ENCODE assay signal across 8 mouse cellular contexts in the genomic region with DNA sequence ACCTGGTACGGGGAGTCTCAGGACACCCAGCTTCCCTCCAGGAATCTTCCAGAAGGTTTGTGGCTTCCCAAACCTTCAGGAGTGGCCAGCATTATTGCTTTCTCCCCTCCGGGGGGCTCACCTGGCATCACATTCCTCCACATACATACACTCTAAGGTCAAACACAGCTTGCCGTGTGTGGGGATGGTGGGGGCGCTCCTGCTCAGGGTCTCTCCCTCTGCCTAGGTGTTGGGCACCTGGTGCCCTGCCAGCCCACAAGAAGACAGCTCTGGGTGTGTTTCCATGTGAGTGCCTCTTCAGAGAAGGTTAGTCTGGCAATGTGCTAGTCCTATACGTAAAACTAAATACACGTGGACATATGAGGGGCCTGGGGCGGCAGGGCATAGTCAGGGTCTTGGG. TPM values are rescaled to one million over a fixed set of nuclear protein-coding genes. Genes with fewer than 3 reads are reported as not detected.
A peak's percentile ranks its signal among the peaks of the same experiment; 100 is the strongest.
DNase-seq lines count a peak whose midpoint lies in the region; ATAC-seq and TF ChIP-seq lines count a peak whose summit lies in the region.
"Had no signal": no experiment of that assay in that cellular context is flagged by ENCODE, and none has a peak within 500 bp of the region (broad histone marks: within the 10 kb centered on the region; RNA-seq: fewer than 3 reads in every experiment).

No protein-coding gene starts in this region.

- 35% methylated on average over 7 of the region's 7 CpGs for WGBS in midbrain, embryonic 10.5 days
- WGBS in midbrain, postnatal 0 days: 48% methylated on average over 7 of the region's 7 CpGs
- 39% methylated on average over 7 of the region's 7 CpGs for WGBS in hindbrain, embryonic 11.5 days
- 40% methylated on average over 7 of the region's 7 CpGs for WGBS in midbrain, embryonic 11.5 days

- no peak for TF ChIP-seq CTCF in midbrain, postnatal 0 days (IDR thresholded peaks at IDR 0.05)

- ATAC-seq in midbrain, postnatal 0 days (ENCODE audit: low FRiP score): no peak
- ATAC-seq in hindbrain, embryonic 11.5 days (ENCODE audit: low FRiP score): no peak; the same call in 1 of the 2 replicates
- ATAC-seq in midbrain, embryonic 11.5 days (ENCODE audit: low FRiP score): 0 out of 2 replicates have a peak, but pooled peaks have one; percentile 2
- ATAC-seq in activated CD4-positive, CD25-positive, alpha-beta regulatory T cell, adult 4 months: no peak

- no peak overlapping the region for H3K27ac ChIP-seq in midbrain, embryonic 10.5 days (replicated peaks)
- no peak overlapping the region for H3K27ac ChIP-seq in midbrain, postnatal 0 days (ENCODE audit: low read depth, low read length)
- H3K27ac ChIP-seq in hindbrain, embryonic 11.5 days (ENCODE audit: low read depth, low read length): no peak overlapping the region
- no peak overlapping the region for H3K27ac ChIP-seq in midbrain, embryonic 11.5 days (ENCODE audit: low read depth, low read length)

- intact Hi-C loops in left cerebral cortex, postnatal 4 days (cut with DNase I): loop anchor here (10.0 kb wide), 1 partner anchor 192 kb away; the partner anchor contains the start of genes AI182371 and Cntrl

- no peak overlapping the region; the same call in 1 of the 2 replicates for H3K4me2 ChIP-seq in midbrain, postnatal 0 days (ENCODE audit: low read depth, low read length, poor library complexity, severe bottlenecking)
- peak overlapping the region; percentile 95 for H3K4me2 ChIP-seq in hindbrain, embryonic 11.5 days (replicated peaks; ENCODE audit: low read depth, low read length)
- peak overlapping the region; percentile 89 for H3K4me2 ChIP-seq in midbrain, embryonic 11.5 days

- DNase-seq in midbrain, embryonic 10.5 days (ENCODE audit: low spot score): no peak
- DNase-seq in midbrain, postnatal 0 days (ENCODE audit: low spot score): no peak
- DNase-seq in hindbrain, embryonic 11.5 days (ENCODE audit: low spot score): no peak
- DNase-seq in midbrain, embryonic 11.5 days (ENCODE audit: low spot score, missing footprints): no peak
- no peak for DNase-seq in adrenal gland, adult 18-20 months (ENCODE audit: low spot score in 2 of 2)
- DNase-seq in left cerebral cortex, postnatal 4 days: no peak

- peaks cover 65% of the 10 kb centered on the region for H3K27me3 ChIP-seq in midbrain, embryonic 10.5 days (ENCODE audit: low read depth, poor library complexity, severe bottlenecking)
- 0 out of 2 replicates have a peak, but pooled peaks cover 6% of the 10 kb centered on the region for H3K27me3 ChIP-seq in midbrain, postnatal 0 days (ENCODE audit: insufficient read depth, low read length)
- peaks cover 23% of the 10 kb centered on the region for H3K27me3 ChIP-seq in hindbrain, embryonic 11.5 days (ENCODE audit: control insufficient read depth, insufficient read depth, low read length)
- H3K27me3 ChIP-seq in midbrain, embryonic 11.5 days (ENCODE audit: control insufficient read depth, insufficient read depth, low read length): peaks cover 23% of the 10 kb centered on the region

- peaks cover 31% of the 10 kb centered on the region for H3K4me1 ChIP-seq in midbrain, embryonic 10.5 days
- H3K4me1 ChIP-seq in midbrain, postnatal 0 days (ENCODE audit: insufficient read depth, low read length): peaks cover 3% of the 10 kb centered on the region; the same call in 1 of the 2 replicates
- H3K4me1 ChIP-seq in hindbrain, embryonic 11.5 days (replicated peaks; ENCODE audit: control insufficient read depth, insufficient read depth, low read length): peaks cover 2% of the 10 kb centered on the region; the same call in 1 of the 2 replicates
- H3K4me1 ChIP-seq in midbrain, embryonic 11.5 days (ENCODE audit: control insufficient read depth, insufficient read depth, low read length): peaks cover 6% of the 10 kb centered on the region

- no peaks in the 10 kb centered on the region for H3K36me3 ChIP-seq in midbrain, embryonic 10.5 days
- no peaks in the 10 kb centered on the region for H3K36me3 ChIP-seq in midbrain, postnatal 0 days (ENCODE audit: insufficient read depth, low read length)
- no peaks in the 10 kb centered on the region for H3K36me3 ChIP-seq in hindbrain, embryonic 11.5 days (ENCODE audit: control insufficient read depth, insufficient read depth, low read length)
- H3K36me3 ChIP-seq in midbrain, embryonic 11.5 days (ENCODE audit: control insufficient read depth, insufficient read depth, low read length): no peaks in the 10 kb centered on the region

- no peaks in the 10 kb centered on the region for H3K9me3 ChIP-seq in midbrain, embryonic 10.5 days (replicated peaks)
- no peaks in the 10 kb centered on the region for H3K9me3 ChIP-seq in midbrain, postnatal 0 days (ENCODE audit: low read length)
- H3K9me3 ChIP-seq in hindbrain, embryonic 11.5 days (ENCODE audit: control insufficient read depth, low read length): no peaks in the 10 kb centered on the region
- no peaks in the 10 kb centered on the region for H3K9me3 ChIP-seq in midbrain, embryonic 11.5 days (ENCODE audit: control insufficient read depth, low read length)

- H3K4me3 ChIP-seq in midbrain, embryonic 10.5 days: peak overlapping the region; percentile 72
- H3K4me3 ChIP-seq in midbrain, postnatal 0 days (ENCODE audit: low read depth, low read length): no peak overlapping the region
- H3K4me3 ChIP-seq in hindbrain, embryonic 11.5 days (ENCODE audit: low read depth, low read length): peak overlapping the region; percentile 57; the same call in 1 of the 2 replicates
- H3K4me3 ChIP-seq in midbrain, embryonic 11.5 days (ENCODE audit: low read depth, low read length): peak overlapping the region; percentile 62

- no peak overlapping the region for H3K9ac ChIP-seq in midbrain, postnatal 0 days (replicated peaks; ENCODE audit: low read length, poor library complexity, severe bottlenecking)
- no peak overlapping the region for H3K9ac ChIP-seq in hindbrain, embryonic 11.5 days (ENCODE audit: low read depth, low read length)
- H3K9ac ChIP-seq in midbrain, embryonic 11.5 days (ENCODE audit: low read length): no peak overlapping the region; the same call in 1 of the 2 replicates

RNA-seq across cellular contexts. Expression of gene Phf19, which starts 1.2 kb away (rescaled TPM):
- polyA plus RNA-seq in midbrain, embryonic 10.5 days (2016; fragmentation: Nextera tagmentation; extraction: Ambion mirVana): 2.6 and 2.8 TPM in 2 replicates
- total RNA-seq in midbrain, postnatal 0 days (2014; rRNA removed): 2.1 and 2.5 TPM in 2 replicates
- 1.3 and 1.8 TPM in 2 replicates for polyA plus RNA-seq in midbrain, postnatal 0 days (2015; fragmentation: Nextera tagmentation; extraction: Ambion mirVana)
- polyA plus RNA-seq in hindbrain, embryonic 11.5 days (2014; fragmentation: Nextera tagmentation; extraction: Ambion mirVana): 1.7 and 2.3 TPM in 2 replicates
- 3.9 and 4.0 TPM in 2 replicates for polyA plus RNA-seq in midbrain, embryonic 11.5 days (2014; fragmentation: Nextera tagmentation; extraction: Ambion mirVana)
- 1 to 10 TPM; 1.3 to 1.7 TPM for total RNA-seq in adrenal gland, adult 18-20 months (2021)
- polyA plus RNA-seq in activated CD4-positive, CD25-positive, alpha-beta regulatory T cell, adult 4 months (2017; shearing (Covaris generic)): 1 to 10 TPM; 1.2 to 1.8 TPM
- total RNA-seq in left cerebral cortex, postnatal 4 days (2021): 1 to 10 TPM; 2.3 to 4.5 TPM

RNA-seq across cellular contexts. Expression of gene Psmd5, which starts 37.8 kb away (rescaled TPM):
- 135 and 139 TPM in 2 replicates for polyA plus RNA-seq in midbrain, embryonic 10.5 days (2016; fragmentation: Nextera tagmentation; extraction: Ambion mirVana)
- 42.1 and 42.6 TPM in 2 replicates for total RNA-seq in midbrain, postnatal 0 days (2014; rRNA removed)
- 82.8 and 83.5 TPM in 2 replicates for polyA plus RNA-seq in midbrain, postnatal 0 days (2015; fragmentation: Nextera tagmentation; extraction: Ambion mirVana)
- polyA plus RNA-seq in hindbrain, embryonic 11.5 days (2014; fragmentation: Nextera tagmentation; extraction: Ambion mirVana): 118 TPM in 2 replicates
- polyA plus RNA-seq in midbrain, embryonic 11.5 days (2014; fragmentation: Nextera tagmentation; extraction: Ambion mirVana): 122 and 129 TPM in 2 replicates
- total RNA-seq in adrenal gland, adult 18-20 months (2021): 10 to 100 TPM; 40.8 to 41.1 TPM
- polyA plus RNA-seq in activated CD4-positive, CD25-positive, alpha-beta regulatory T cell, adult 4 months (2017; shearing (Covaris generic)): 10 to 100 TPM; 61.0 to 74.1 TPM
- 10 to 100 TPM; 38.2 to 45.8 TPM for total RNA-seq in left cerebral cortex, postnatal 4 days (2021)

RNA-seq across cellular contexts. Expression of gene Cutal, which starts 38.4 kb away (rescaled TPM):
- 0.11 TPM in 1 of 2 replicates, not detected in the other for polyA plus RNA-seq in midbrain, embryonic 10.5 days (2016; fragmentation: Nextera tagmentation; extraction: Ambion mirVana)
- total RNA-seq in midbrain, postnatal 0 days (2014; rRNA removed): not detected in 2 replicates
- polyA plus RNA-seq in midbrain, postnatal 0 days (2015; fragmentation: Nextera tagmentation; extraction: Ambion mirVana): 0.56 and 0.72 TPM in 2 replicates
- polyA plus RNA-seq in hindbrain, embryonic 11.5 days (2014; fragmentation: Nextera tagmentation; extraction: Ambion mirVana): not detected in 2 replicates
- 0.05 and 0.11 TPM in 2 replicates for polyA plus RNA-seq in midbrain, embryonic 11.5 days (2014; fragmentation: Nextera tagmentation; extraction: Ambion mirVana)
- under 1 TPM in 1 of 2 experiments, not detected in 1; 0.48 TPM for total RNA-seq in adrenal gland, adult 18-20 months (2021)
- polyA plus RNA-seq in activated CD4-positive, CD25-positive, alpha-beta regulatory T cell, adult 4 months (2017; shearing (Covaris generic)): not detected
- under 1 TPM; 0.20 to 0.52 TPM for total RNA-seq in left cerebral cortex, postnatal 4 days (2021)
- total RNA-seq: hematopoietic stem cell, adult 5-6 weeks had no signal

RNA-seq across cellular contexts. Expression of gene Traf1, which starts 49.0 kb away (rescaled TPM):
- polyA plus RNA-seq in midbrain, embryonic 10.5 days (2016; fragmentation: Nextera tagmentation; extraction: Ambion mirVana): 0.12 and 0.27 TPM in 2 replicates
- total RNA-seq in midbrain, postnatal 0 days (2014; rRNA removed): 1.4 and 2.2 TPM in 2 replicates
- 2.8 and 3.0 TPM in 2 replicates for polyA plus RNA-seq in midbrain, postnatal 0 days (2015; fragmentation: Nextera tagmentation; extraction: Ambion mirVana)
- polyA plus RNA-seq in hindbrain, embryonic 11.5 days (2014; fragmentation: Nextera tagmentation; extraction: Ambion mirVana): 0.28 and 0.40 TPM in 2 replicates
- polyA plus RNA-seq in midbrain, embryonic 11.5 days (2014; fragmentation: Nextera tagmentation; extraction: Ambion mirVana): 0.32 and 0.34 TPM in 2 replicates
- 1 to 10 TPM; 2.6 to 2.8 TPM for total RNA-seq in adrenal gland, adult 18-20 months (2021)
- 100 to 1,000 TPM; 213 to 237 TPM for polyA plus RNA-seq in activated CD4-positive, CD25-positive, alpha-beta regulatory T cell, adult 4 months (2017; shearing (Covaris generic))
- total RNA-seq in left cerebral cortex, postnatal 4 days (2021): 1 to 10 TPM; 1.1 to 2.6 TPM
